Mouse (Mus musculus) liver, embryonic 14.5 days (tissue): ENCODE results near the gene Fgfr2. TPM values are rescaled to one million over a fixed set of nuclear protein-coding genes. Genes with fewer than 3 reads are reported as not detected.
A peak's percentile ranks its signal among the peaks of the same experiment; 100 is the strongest.

Source experiments
- ATAC-seq: fragments of 200-750 bp; cut with Nextera tagmentation; 2 replicates; pipeline ENCODE4 v1.8.0; 2017; ENCODE audit warnings: moderate number of reproducible peaks, mild to moderate bottlenecking, moderate library complexity; ENCODE audit not compliant: insufficient read depth
- DNase-seq, 3 experiments: peaks; one replicate each; pipeline ENCODE4 v3.0.0-alpha.2; 2012 to 2013; ENCODE audit warnings: low read depth in 3 of 3, low spot score in 3 of 3
- H3K27ac ChIP-seq: fragments of 300-500 bp; sonication (generic); 2 replicates; pipeline ENCODE4 v1.5.1; 2014; ENCODE audit warnings: moderate library complexity, mild to moderate bottlenecking, control low read depth, inconsistent platforms
- H3K27me3 ChIP-seq: fragments of 300-500 bp; sonication (generic); 2 replicates; pipeline ENCODE4 v1.6.1; 2014; ENCODE audit warnings: mild to moderate bottlenecking, low read length, moderate library complexity; ENCODE audit not compliant: control insufficient read depth, insufficient read depth
- H3K36me3 ChIP-seq: fragments of 300-500 bp; sonication (generic); replicated peaks from 2 replicates; pipeline ENCODE4 v1.6.1; 2014; ENCODE audit warnings: low read depth; ENCODE audit not compliant: control insufficient read depth, insufficient read depth
- H3K4me1 ChIP-seq, 2 experiments: fragments of 200-500 bp in 1 of 2; fragments of 300-500 bp in 1 of 2; sonication (generic) in 1 of 2; replicated peaks; 2 replicates each; pipeline ENCODE4 v1.6.1; 2012 to 2014; ENCODE audit warnings: antibody characterized with exemption in 1 of 2, inconsistent platforms in 1 of 2, low read length in 1 of 2; ENCODE audit not compliant: control insufficient read depth in 2 of 2, insufficient read depth in 2 of 2
- H3K4me2 ChIP-seq: fragments of 300-500 bp; sonication (generic); 2 replicates; pipeline ENCODE4 v1.6.1; 2014; ENCODE audit warnings: low read depth, mild to moderate bottlenecking, control low read depth, moderate library complexity
- H3K4me3 ChIP-seq, 2 experiments: fragments of 200-500 bp in 1 of 2; fragments of 300-500 bp in 1 of 2; sonication (generic) in 1 of 2; 2 replicates each; pipeline ENCODE4 v1.5.1; 2012 to 2014; ENCODE audit warnings: low read depth in 2 of 2, low read length in 2 of 2, mild to moderate bottlenecking in 2 of 2, control low read depth in 1 of 2, inconsistent platforms in 1 of 2, moderate library complexity in 1 of 2; ENCODE audit not compliant: insufficient read depth in 1 of 2
- H3K9ac ChIP-seq: fragments of 300-500 bp; sonication (generic); replicated peaks from 2 replicates; pipeline ENCODE4 v1.6.1; 2014; ENCODE audit warnings: mild to moderate bottlenecking, control low read depth, moderate library complexity
- H3K9me3 ChIP-seq: fragments of 300-500 bp; sonication (generic); 2 replicates; pipeline ENCODE4 v1.6.1; 2016; ENCODE audit warnings: low read length, mixed read lengths; ENCODE audit not compliant: control insufficient read depth
- CTCF ChIP-seq: IDR thresholded peaks from 2 replicates; pipeline ENCODE4 v1.5.1; 2016; ENCODE audit warnings: antibody characterized with exemption, low read depth, control low read depth
- EP300 ChIP-seq: IDR thresholded peaks from 2 replicates; pipeline ENCODE4 v1.6.1; 2016; ENCODE audit warnings: antibody characterized with exemption, low read depth
- WGBS: fragments of 180-500 bp; shearing (Covaris S2); extraction: QIAGEN DNeasy Blood & Tissue Kit; methylation state at CpG from one replicate; pipeline ENCODE4 v1.1.7; 2014; ENCODE audit not compliant: insufficient replicate concordance; 5-methylcytosine and 5-hydroxymethylcytosine counted together
- polyA plus RNA-seq, 2 experiments: library from polyadenylated mRNA; depleted of rRNA in 1 of 2; stranded (reverse) in 1 of 2; unstranded in 1 of 2; fragments of >200 nt; fragmentation: Nextera tagmentation in 1 of 2; extraction: Ambion mirVana in 1 of 2; gene quantifications; 2 replicates each; pipeline versions ENCODE4 v1.2.1 to v1.2.3; 2012 to 2014

Fgfr2 gene
- polyA plus RNA-seq, 2 experiments: 7.9 to 8.8 TPM

DNA sequence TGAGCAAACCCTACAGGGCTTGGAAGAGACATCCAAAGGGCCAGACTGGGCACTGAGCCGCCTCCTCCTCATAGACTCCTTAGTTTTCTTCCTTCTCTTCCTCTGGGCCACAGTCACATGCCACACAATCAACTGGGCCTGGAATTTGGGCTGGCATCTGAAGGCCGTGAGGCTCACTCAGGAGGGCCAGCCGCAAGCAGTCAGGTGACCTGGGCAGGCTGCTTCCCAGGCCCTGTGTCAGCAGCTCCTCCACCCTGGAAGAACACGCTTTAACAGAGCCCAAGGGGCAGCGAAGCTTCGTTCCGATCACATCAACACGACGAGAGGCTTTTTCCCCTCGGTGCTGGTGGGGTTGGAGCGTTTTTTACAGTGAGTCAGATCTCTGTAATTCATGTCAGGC, 320.5 kb downstream of the Fgfr2 start:
- ATAC-seq (no peak), DNase-seq (no peak)
- Histone ChIP-seq H3K4me1 (peaks cover 24 to 40% of the 10 kb centered on the region in 2 experiments), H3K9ac (no peak overlapping the region), H3K36me3 (no peaks in the 10 kb centered on the region), H3K4me2 (no peak overlapping the region), H3K27me3 (no peaks in the 10 kb centered on the region), H3K4me3 (no peak overlapping the region), H3K27ac (no peak overlapping the region), H3K9me3 (no peaks in the 10 kb centered on the region)
- 81% methylated on average over 11 of the region's 11 CpGs for WGBS
- TF ChIP-seq EP300 (no peak), CTCF (no peak)

DNA sequence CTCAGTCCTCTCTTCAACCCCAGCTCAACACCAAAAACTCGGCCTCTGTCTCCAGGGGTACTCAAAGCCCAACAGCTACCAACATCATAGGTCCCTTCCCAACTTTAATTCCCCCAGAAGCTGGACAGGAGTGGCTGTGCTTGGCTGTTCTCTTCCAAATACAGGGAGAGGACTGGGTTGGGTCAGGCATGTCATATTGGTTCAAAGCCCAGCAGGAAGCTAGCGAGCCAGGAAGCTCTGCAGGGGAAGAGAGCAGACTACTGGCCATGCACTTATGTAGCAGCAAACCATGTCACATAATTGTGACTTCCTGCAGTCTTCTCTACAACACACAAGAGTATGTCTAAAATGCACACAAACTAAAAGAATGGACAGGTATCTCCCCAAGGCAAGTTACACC, 321.1 kb downstream of the Fgfr2 start:
- Histone ChIP-seq H3K4me2 (no peak overlapping the region), H3K27me3 (no peaks in the 10 kb centered on the region), H3K4me1 (peaks cover 24 to 40% of the 10 kb centered on the region in 2 experiments), H3K9ac (no peak overlapping the region), H3K4me3 (no peak overlapping the region), H3K27ac (no peak overlapping the region), H3K36me3 (no peaks in the 10 kb centered on the region), H3K9me3 (no peaks in the 10 kb centered on the region)
- TF ChIP-seq EP300: no peak
- no peak for TF ChIP-seq CTCF
- WGBS: 74% methylated on average over 2 of the region's 2 CpGs
- DNase-seq: no peak
- ATAC-seq: no peak

DNA sequence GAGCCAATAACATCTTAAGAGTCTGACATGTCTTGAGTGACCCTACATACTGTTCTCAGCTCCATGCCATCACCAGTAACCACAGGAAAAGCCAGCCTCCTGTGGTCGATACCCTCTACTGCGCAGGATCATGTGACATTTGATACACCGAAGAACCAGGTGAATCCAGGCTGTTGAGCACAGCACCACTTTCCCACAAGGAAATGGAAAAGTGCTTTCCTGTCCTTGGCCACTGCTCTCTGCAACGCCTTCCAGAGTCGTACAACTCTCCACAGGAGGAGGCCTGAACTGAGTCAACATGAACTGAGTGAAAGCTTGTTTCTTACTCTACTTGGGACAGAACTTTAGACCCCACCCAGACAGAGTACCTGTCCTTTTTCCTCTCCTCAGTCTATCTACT, 321.6 kb downstream of the Fgfr2 start:
- no peaks in the 10 kb centered on the region for H3K9me3 ChIP-seq
- H3K36me3 ChIP-seq: no peaks in the 10 kb centered on the region
- H3K27me3 ChIP-seq: no peaks in the 10 kb centered on the region
- H3K4me2 ChIP-seq: no peak overlapping the region
- no peak overlapping the region for H3K9ac ChIP-seq
- H3K4me3 ChIP-seq: no peak overlapping the region
- H3K4me1 ChIP-seq: peaks cover 24 to 35% of the 10 kb centered on the region in 2 experiments
- H3K27ac ChIP-seq: no peak overlapping the region
- TF ChIP-seq EP300 (no peak), CTCF (no peak)
- ATAC-seq (no peak), DNase-seq (no peak)
- 75% methylated on average over 5 of the region's 5 CpGs for WGBS

DNA sequence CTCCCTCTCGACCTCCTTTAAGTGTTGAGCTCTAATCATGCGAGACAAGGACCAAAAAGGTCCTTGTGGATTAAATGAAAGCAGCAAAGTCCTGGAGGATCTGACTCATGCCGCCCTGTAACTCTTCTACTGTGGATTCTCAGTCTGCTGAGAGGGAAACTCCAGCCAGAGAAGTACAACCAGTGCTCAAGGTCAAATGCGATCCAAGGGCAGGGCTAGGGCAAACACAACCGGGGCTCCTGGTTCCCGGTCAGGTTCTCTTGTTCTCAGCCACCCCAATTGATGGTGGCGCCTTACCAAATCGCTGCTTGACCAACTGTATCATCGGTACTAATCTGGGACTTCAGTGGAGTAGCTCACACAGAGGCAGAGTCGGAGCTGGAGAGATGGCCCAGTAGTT, 322.3 kb downstream of the Fgfr2 start:
- Histone ChIP-seq H3K4me2 (no peak overlapping the region), H3K4me3 (no peak overlapping the region), H3K9me3 (no peaks in the 10 kb centered on the region), H3K27me3 (no peaks in the 10 kb centered on the region), H3K4me1 (peaks cover 22 to 32% of the 10 kb centered on the region in 2 experiments), H3K27ac (no peak overlapping the region), H3K9ac (no peak overlapping the region), H3K36me3 (no peaks in the 10 kb centered on the region)
- ATAC-seq: no peak
- 77% methylated on average over 10 of the region's 10 CpGs for WGBS
- DNase-seq: no peak
- TF ChIP-seq EP300 (no peak), CTCF (no peak)

DNA sequence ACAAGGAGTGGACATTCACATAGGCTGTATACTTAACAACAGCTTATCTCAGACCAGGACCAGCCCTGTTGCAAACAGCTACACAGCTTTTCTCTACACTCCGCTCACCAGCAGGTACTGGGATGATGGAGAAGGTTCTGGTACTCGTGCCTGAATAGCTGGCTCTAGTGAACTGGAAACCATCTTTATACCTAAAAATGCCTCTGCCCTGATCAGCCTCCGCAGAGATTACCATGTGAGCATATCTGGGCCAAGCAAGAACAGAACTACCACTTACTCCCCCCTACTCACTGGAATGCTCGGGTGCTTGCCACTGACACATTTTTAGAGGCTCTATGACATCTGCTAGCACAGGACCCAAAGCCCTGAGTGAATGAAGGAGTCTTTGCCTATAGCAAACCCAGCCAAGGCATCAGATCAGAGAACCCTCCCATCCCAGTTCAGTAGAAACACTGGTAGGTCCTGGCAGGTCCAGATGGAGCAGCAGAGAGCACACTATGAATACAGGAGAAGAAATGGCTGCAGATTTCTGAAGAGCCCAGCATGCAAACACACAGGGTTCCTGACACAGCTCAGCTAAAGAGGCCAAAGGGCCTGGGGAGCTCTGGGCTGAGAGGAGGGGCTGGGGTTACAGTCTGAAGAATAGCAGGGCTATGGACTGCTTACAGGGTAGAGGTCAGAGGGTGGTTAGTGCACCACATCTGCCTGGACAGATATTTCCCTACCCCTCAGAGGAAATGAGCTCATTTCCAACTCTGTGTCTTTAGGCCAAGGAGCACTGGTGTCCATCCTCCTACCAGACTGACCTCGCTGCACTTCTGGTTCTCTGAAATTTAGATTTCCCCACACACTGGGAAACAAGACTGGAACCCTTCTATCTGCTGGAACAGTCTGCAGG, 323.8 kb downstream of the Fgfr2 start:
- H3K9ac ChIP-seq: no peak overlapping the region
- H3K9me3 ChIP-seq: no peaks in the 10 kb centered on the region
- no peak for TF ChIP-seq EP300
- 0 out of 2 replicates have a peak, but pooled peaks have one; percentile 10 for TF ChIP-seq CTCF
- H3K4me3 ChIP-seq: no peak overlapping the region
- H3K27ac ChIP-seq: no peak overlapping the region
- ATAC-seq (0 out of 2 replicates have a peak, but pooled peaks have one; percentile 27), DNase-seq (no peak)
- WGBS: 71% methylated on average over 5 of the region's 5 CpGs
- H3K27me3 ChIP-seq: no peaks in the 10 kb centered on the region
- peaks cover 7 to 17% of the 10 kb centered on the region in 2 experiments for H3K4me1 ChIP-seq
- no peak overlapping the region for H3K4me2 ChIP-seq
- H3K36me3 ChIP-seq: no peaks in the 10 kb centered on the region
